Mouse (Mus musculus) embryonic fibroblast, embryonic 13.5 days (primary cell): ENCODE results near the gene Gosr2.

ENCODE experiments used
- CTCF ChIP-seq: IDR thresholded peaks from 2 replicates; pipeline ENCODE4 v1.5.1; 2011; ENCODE audit warnings: mild to moderate bottlenecking, control low read depth, low read length, moderate library complexity, borderline replicate concordance; ENCODE audit not compliant: insufficient read depth
- POLR2A ChIP-seq: IDR thresholded peaks from 2 replicates; pipeline ENCODE4 v1.6.1; 2011; ENCODE audit warnings: low read depth, mild to moderate bottlenecking, control low read depth, low read length, moderate library complexity

DNA sequence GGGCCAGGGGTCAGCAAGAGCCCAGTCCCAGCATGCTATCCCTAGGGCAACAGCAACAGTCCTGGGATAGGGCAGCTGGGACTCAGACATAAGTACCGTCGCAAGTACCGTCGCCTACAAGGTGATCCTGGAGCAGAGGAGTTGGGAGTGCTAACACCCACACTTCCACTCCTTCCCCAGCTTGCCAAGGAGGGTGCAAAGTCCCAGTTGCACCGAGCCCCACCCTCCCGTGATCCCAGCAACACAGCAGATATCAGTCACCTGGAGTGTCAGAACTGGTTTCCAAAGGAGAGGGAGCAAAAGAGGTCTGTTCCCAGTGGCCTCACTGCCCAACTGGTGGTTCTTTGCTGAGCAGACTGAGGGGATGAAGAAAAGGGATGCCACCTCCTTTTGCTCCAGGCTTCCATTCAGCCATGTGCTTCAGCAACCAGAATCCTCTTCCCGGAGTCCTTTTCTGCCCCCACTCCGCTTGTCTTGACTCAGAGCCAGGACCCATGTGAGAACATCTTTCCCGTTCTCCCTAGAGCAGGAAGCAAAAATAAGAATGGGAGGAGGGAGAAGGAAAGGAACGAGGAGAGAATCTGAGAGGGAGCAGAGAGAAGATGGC is 44.2 kb downstream of the Gosr2 start:
- TF ChIP-seq POLR2A (no peak), CTCF (no peak)
